Mouse (Mus musculus) large intestine, adult 2 months (tissue): ENCODE measurements around the gene Socs4. TPM values are rescaled to one million over a fixed set of nuclear protein-coding genes. Genes with fewer than 3 reads are reported as not detected.

Experiments
- DNase-seq: peaks from one replicate; pipeline ENCODE4 v3.0.0-alpha.2; 2012; ENCODE audit warnings: low read depth, low spot score
- WGBS: fragments of 180-500 bp; shearing (Covaris S2); methylation state at CpG from one replicate; pipeline ENCODE4 v1.1.7; 2018; 5-methylcytosine and 5-hydroxymethylcytosine counted together
- polyA plus RNA-seq: library from polyadenylated mRNA; depleted of rRNA; stranded (reverse); fragments of >200 nt; gene quantifications from 2 replicates; pipeline ENCODE4 v1.2.3, GENCODE M21; 2012; rRNA removed

The Socs4 gene
- polyA plus RNA-seq, 1 experiment, result 3.2 TPM

- DNase-seq, result no peak
- WGBS, result 51% methylated on average over 5 of the region's 5 CpGs
These were observed 55.2 kb downstream of the Socs4 start for GRCm38 (mm10) chr14:47331920-47332319.

GRCm38 (mm10) chr14:47334819-47335218 is 58.1 kb downstream of the Socs4 start:
- DNase-seq, result no peak
- 53% methylated on average over 4 of the region's 4 CpGs for WGBS

GRCm38 (mm10) chr14:47335300-47335699 is 58.6 kb downstream of the Socs4 start:
- no peak for DNase-seq
- 45% methylated on average over 3 of the region's 3 CpGs for whole genome bisulfite sequencing

- no peak for DNase-seq
- WGBS, result 84% methylated on average over 10 of the region's 10 CpGs
These were observed 63.6 kb downstream of the Socs4 start for GRCm38 (mm10) chr14:47340231-47340925.

GRCm38 (mm10) chr14:47341811-47342291 is 65.1 kb downstream of the Socs4 start:
- DNase-seq, result no peak
- 61% methylated on average over 4 of the region's 4 CpGs for WGBS

Other genes starting within 250 kb of the Socs4 start
- gene Gch1, start 87.5 kb upstream of the Socs4 start, polyA plus RNA-seq, result 13.5 and 19.5 TPM in 2 replicates
- 3.3 and 4.6 TPM in 2 replicates for gene Wdhd1, start 74 bp upstream of the Socs4 start, polyA plus RNA-seq
- 33.5 and 61.4 TPM in 2 replicates for gene Mapk1ip1l, start 21.3 kb downstream of the Socs4 start, polyA plus RNA-seq
- 537 and 642 TPM in 2 replicates for gene Lgals3, start 90.8 kb downstream of the Socs4 start, polyA plus RNA-seq
- 4.8 and 5.0 TPM in 2 replicates for gene Dlgap5, start 141.5 kb downstream of the Socs4 start, polyA plus RNA-seq
- 16.6 and 29.5 TPM in 2 replicates for gene Fbxo34, start 173.5 kb downstream of the Socs4 start, polyA plus RNA-seq